In genomic region chr5:67098733-67099323, GRCm38 (mm10) we compare ENCODE assay signal across 10 mouse cellular contexts. TPM values are rescaled to one million over a fixed set of nuclear protein-coding genes. Genes with fewer than 3 reads are reported as not detected.
DNase-seq lines count a peak whose midpoint lies in the region; ATAC-seq lines count a peak whose summit lies in the region.
"Had no signal": no experiment of that assay in that cellular context is flagged by ENCODE, and none has a peak within 500 bp of the region (broad histone marks: within the 10 kb centered on the region; RNA-seq: fewer than 3 reads in every experiment).

Gene Phox2b, minus strand, starts transcription at chr5:67099301.

- H3K9me3 ChIP-seq in hindbrain, embryonic 15.5 days = no peaks in the 10 kb centered on the region

- peak; percentile 27 to 34 for DNase-seq in heart, postnatal 10 days
- no peak for DNase-seq in heart, adult 9 months (ENCODE audit: low spot score in 2 of 2)
- DNase-seq in right cerebral cortex, postnatal 25 days = peak; percentile 24
- no peak for DNase-seq in right cerebral cortex, postnatal 14 days
- no peak for DNase-seq in left cerebral cortex, postnatal 10 days (ENCODE audit: extremely low spot score in 1 of 2, low spot score in 2 of 2)
- no peak for DNase-seq in cerebellum, adult 11-12 months
- no peak for DNase-seq in spleen, adult 18-20 months

- 2% methylated on average over 16 of the region's 16 CpGs for WGBS in hindbrain, embryonic 15.5 days

- H3K36me3 ChIP-seq in hindbrain, embryonic 15.5 days = no peaks in the 10 kb centered on the region

- peak within 1 kb of the TSS; percentile 22 for H3K4me3 ChIP-seq in hindbrain, embryonic 15.5 days
- H3K4me3 ChIP-seq: left cerebral cortex, adult 2 months had no signal

- H3K27ac ChIP-seq in hindbrain, embryonic 15.5 days (replicated peaks) = peak within 1 kb of the TSS; percentile 70
- H3K27ac ChIP-seq: left cerebral cortex, adult 2 months had no signal

- peaks cover 5% of the 10 kb centered on the region; the same call in 1 of the 2 replicates for H3K4me1 ChIP-seq in hindbrain, embryonic 15.5 days (replicated peaks)

- H3K27me3 ChIP-seq in hindbrain, embryonic 15.5 days = peaks cover 84% of the 10 kb centered on the region

- H3K4me2 ChIP-seq in hindbrain, embryonic 15.5 days = no peak within 1 kb of the TSS

- ATAC-seq in hindbrain, embryonic 15.5 days (ENCODE audit: low FRiP score, low read depth) = peak; percentile 15; the same call in 1 of the 2 replicates

- intact Hi-C loops in heart, postnatal 10 days (cut with DNase I) = loop anchor here (2.0 kb wide), 1 partner anchor 124 kb away; no protein-coding TSS in a partner anchor
- intact Hi-C loops in left cerebral cortex, postnatal 10 days (cut with DNase I) = no loop called here

- 0 out of 2 replicates have a peak within 1 kb of the TSS, but pooled peaks have one; percentile 7 for H3K9ac ChIP-seq in hindbrain, embryonic 15.5 days

RNA-seq across cellular contexts. Expression of gene Phox2b, which starts in this region (rescaled TPM):
- under 1 TPM in 1 of 2 experiments, not detected in 1; 0.14 TPM for total RNA-seq in heart, postnatal 10 days (2021)
- 20.8 and 22.4 TPM in 2 replicates for polyA plus RNA-seq in hindbrain, embryonic 15.5 days (2015; fragmentation: Nextera tagmentation; extraction: Ambion mirVana)
- not detected for total RNA-seq in left cerebral cortex, postnatal 10 days (2021)
- total RNA-seq: left cerebral cortex, adult 2 months had no signal
- polyA plus RNA-seq: frontal cortex, adult 2 months had no signal

Comparison
In these comparisons a context has a peak if more than half of its experiments do, and no peak if none do; other contexts are left out.
1. Peak in DNase-seq in heart, postnatal 10 days; RNA of the gene not detected or under 1 TPM.